Mouse (Mus musculus) neural tube, embryonic 11.5 days (tissue): Measurements from ENCODE around the gene Rspo1. TPM values are rescaled to one million over a fixed set of nuclear protein-coding genes. Genes with fewer than 3 reads are reported as not detected.

Source experiments
- ATAC-seq: fragments of 200-750 bp; cut with Nextera tagmentation; 2 replicates; pipeline ENCODE4 v1.8.0; 2017; ENCODE audit warnings: moderate number of reproducible peaks, mild to moderate bottlenecking, moderate TSS enrichment, moderate library complexity; ENCODE audit not compliant: insufficient read depth, low FRiP score, low TSS enrichment
- DNase-seq: peaks from one replicate; pipeline ENCODE4 v3.0.0-alpha.2; 2015; ENCODE audit warnings: low spot score
- H3K27ac ChIP-seq: fragments of 300-500 bp; sonication (generic); 2 replicates; pipeline ENCODE4 v1.5.1; 2014; ENCODE audit warnings: low read depth, mild to moderate bottlenecking, low read length
- H3K27me3 ChIP-seq: fragments of 300-500 bp; sonication (generic); 2 replicates; pipeline ENCODE4 v1.6.1; 2014; ENCODE audit warnings: mild to moderate bottlenecking, low read length, mixed read lengths; ENCODE audit not compliant: control insufficient read depth, insufficient read depth
- H3K36me3 ChIP-seq: fragments of 300-500 bp; sonication (generic); 2 replicates; pipeline ENCODE4 v1.6.1; 2014; ENCODE audit warnings: mild to moderate bottlenecking, low read length, moderate library complexity, mixed read lengths; ENCODE audit not compliant: control insufficient read depth, insufficient read depth
- H3K4me1 ChIP-seq: fragments of 300-500 bp; sonication (generic); 2 replicates; pipeline ENCODE4 v1.6.1; 2014; ENCODE audit warnings: low read length, mixed read lengths; ENCODE audit not compliant: control insufficient read depth, insufficient read depth
- H3K4me2 ChIP-seq: fragments of 300-500 bp; sonication (generic); 2 replicates; pipeline ENCODE4 v1.6.1; 2014; ENCODE audit warnings: low read depth, mild to moderate bottlenecking, moderate library complexity
- H3K4me3 ChIP-seq: fragments of 300-500 bp; sonication (generic); 2 replicates; pipeline ENCODE4 v1.5.1; 2014; ENCODE audit warnings: low read depth, low read length
- H3K9ac ChIP-seq: fragments of 300-500 bp; sonication (generic); 2 replicates; pipeline ENCODE4 v1.6.1; 2014; ENCODE audit warnings: mild to moderate bottlenecking, low read length
- H3K9me3 ChIP-seq: fragments of 300-500 bp; sonication (generic); 2 replicates; pipeline ENCODE4 v1.6.1; 2016; ENCODE audit warnings: low read length; ENCODE audit not compliant: control insufficient read depth
- WGBS: fragments of 180-500 bp; shearing (Covaris S2); extraction: QIAGEN DNeasy Blood & Tissue Kit; methylation state at CpG from one replicate; pipeline ENCODE4 v1.1.7; 2014; 5-methylcytosine and 5-hydroxymethylcytosine counted together
- polyA plus RNA-seq: library from polyadenylated mRNA; unstranded; fragments of >200 nt; fragmentation: Nextera tagmentation; extraction: Ambion mirVana; gene quantifications from 2 replicates; pipeline ENCODE4 v1.2.1, GENCODE M21; 2014

The Rspo1 gene
- polyA plus RNA-seq, 1 experiment from 2014 or later, result 3.9 TPM

DNA sequence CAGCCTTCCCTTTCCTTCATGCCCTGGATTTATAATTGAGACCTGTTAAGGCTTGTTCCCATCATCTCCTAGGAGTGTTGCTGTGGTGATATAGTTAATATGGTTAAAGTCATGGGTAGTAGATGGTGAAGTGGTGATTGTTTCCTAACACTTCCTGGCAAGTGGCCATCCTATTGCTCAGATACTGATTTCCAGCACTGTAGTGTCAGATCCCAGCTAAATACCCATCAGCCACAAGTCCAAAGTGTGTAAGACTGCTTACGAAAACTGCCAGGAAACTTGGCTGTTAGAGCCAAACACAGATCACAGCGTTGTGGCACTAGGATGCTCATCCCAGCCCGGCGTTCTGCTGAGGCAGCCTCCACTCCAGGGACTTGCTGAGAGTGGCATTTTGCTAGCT lies 48.1 kb downstream of the Rspo1 start:
- DNase-seq (no peak), ATAC-seq (no peak)
- Histone ChIP-seq H3K9ac (no peak overlapping the region), H3K36me3 (peaks cover 12% of the 10 kb centered on the region), H3K4me3 (no peak overlapping the region), H3K9me3 (no peaks in the 10 kb centered on the region), H3K27me3 (no peaks in the 10 kb centered on the region), H3K4me1 (peaks cover 5% of the 10 kb centered on the region; the same call in 1 of the 2 replicates), H3K4me2 (no peak overlapping the region), H3K27ac (no peak overlapping the region)
- 95% methylated on average over 4 of the region's 4 CpGs for WGBS

DNA sequence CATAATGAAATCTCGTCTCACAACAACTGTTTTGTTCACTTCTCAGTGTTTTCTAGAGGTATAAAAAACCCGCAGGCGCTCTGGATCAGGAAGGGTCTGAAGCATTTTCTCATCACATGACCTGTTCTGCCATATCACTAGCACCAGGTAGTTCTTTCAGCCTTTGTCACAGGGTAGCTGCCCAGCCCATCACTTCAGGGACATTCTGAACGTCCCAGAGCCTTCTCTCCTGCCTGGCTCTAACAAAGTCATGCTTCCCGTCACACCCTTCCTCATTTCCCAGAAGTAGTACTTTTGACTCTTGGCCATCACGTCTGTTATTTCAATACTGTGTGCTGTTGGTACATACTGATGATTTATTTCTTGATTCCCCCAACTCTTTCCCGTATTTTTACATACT lies 58.2 kb downstream of the Rspo1 start:
- Histone ChIP-seq H3K9ac (no peak overlapping the region), H3K4me3 (no peak overlapping the region), H3K4me2 (no peak overlapping the region), H3K27ac (no peak overlapping the region), H3K9me3 (no peaks in the 10 kb centered on the region), H3K36me3 (peaks cover 26% of the 10 kb centered on the region), H3K27me3 (no peaks in the 10 kb centered on the region), H3K4me1 (no peaks in the 10 kb centered on the region)
- no peak for ATAC-seq
- DNase-seq, result no peak
- 93% methylated on average over 7 of the region's 7 CpGs for WGBS

DNA sequence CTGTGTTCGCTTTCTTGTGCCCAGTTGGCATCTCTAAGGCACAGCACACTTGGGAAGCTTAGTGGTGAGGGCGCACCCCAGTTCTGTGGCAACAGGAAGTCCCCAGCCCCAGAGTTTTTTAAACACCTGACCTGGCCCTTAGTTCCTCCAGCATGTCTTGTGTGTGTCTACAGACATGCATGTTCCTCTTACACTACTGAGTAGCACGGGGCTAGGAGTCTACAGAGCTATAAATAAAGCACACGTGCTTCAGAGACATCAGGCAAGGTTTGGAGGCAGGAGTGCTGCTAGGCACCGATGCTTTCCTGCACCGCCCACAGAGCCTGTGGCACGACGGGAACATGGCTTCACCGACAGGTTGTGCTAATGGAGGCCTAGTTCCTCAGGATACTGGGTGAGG lies 69.2 kb downstream of the Rspo1 start:
- Histone ChIP-seq H3K36me3 (peaks cover 11% of the 10 kb centered on the region), H3K4me1 (no peaks in the 10 kb centered on the region; the same call in 1 of the 2 replicates), H3K9ac (no peak overlapping the region), H3K4me2 (no peak overlapping the region), H3K27me3 (no peaks in the 10 kb centered on the region), H3K4me3 (no peak overlapping the region), H3K9me3 (no peaks in the 10 kb centered on the region), H3K27ac (no peak overlapping the region)
- DNase-seq, result no peak
- 92% methylated on average over 9 of the region's 9 CpGs for WGBS
- ATAC-seq, result no peak

DNA sequence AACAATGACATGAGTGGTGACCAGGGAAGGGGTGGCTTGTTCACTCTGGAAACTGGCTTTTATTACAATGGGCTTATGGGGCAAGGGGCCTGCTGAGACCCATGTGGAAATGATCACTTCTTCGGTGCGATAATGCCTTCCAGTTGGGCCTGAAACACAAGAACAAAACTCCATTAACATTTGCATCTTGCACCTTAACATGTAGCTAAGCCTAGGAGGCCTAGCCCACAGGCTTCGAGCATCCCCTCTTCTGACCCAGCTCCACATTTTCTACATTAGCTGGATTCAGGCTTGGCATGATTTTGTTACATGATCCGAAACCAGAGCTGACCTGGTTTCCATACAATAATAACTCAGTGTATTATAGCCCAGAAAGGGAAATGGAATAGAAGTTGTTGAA lies 70.2 kb downstream of the Rspo1 start:
- Histone ChIP-seq H3K4me2 (no peak overlapping the region), H3K4me3 (no peak overlapping the region), H3K4me1 (no peaks in the 10 kb centered on the region; the same call in 1 of the 2 replicates), H3K27me3 (no peaks in the 10 kb centered on the region), H3K27ac (no peak overlapping the region), H3K9ac (no peak overlapping the region), H3K36me3 (peaks cover 10% of the 10 kb centered on the region), H3K9me3 (no peaks in the 10 kb centered on the region)
- ATAC-seq (no peak), DNase-seq (no peak)
- 79% methylated on average over 4 of the region's 4 CpGs for WGBS

DNA sequence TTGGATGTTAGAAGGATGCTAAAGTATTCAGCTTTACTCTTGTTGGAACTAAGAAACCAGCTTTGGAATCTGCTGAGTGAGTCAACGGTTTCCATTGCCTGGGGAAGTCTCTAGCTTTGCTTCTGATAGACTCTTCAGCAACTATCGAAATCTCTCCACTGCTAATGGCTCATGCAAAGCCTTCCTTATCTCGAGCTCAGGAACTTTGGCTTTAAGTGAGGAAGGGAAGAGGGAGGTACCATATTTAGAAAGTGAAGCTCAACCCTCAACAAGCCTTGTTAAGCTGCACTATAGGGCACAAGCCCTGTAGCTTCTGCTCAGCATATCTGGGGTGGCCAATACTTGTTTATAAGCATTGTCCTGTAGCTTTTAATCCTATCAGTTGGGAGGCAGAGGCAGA lies 71.0 kb downstream of the Rspo1 start:
- ATAC-seq, result no peak
- no peak overlapping the region for H3K4me3 ChIP-seq
- H3K36me3 ChIP-seq, result peaks cover 9% of the 10 kb centered on the region
- no peak overlapping the region for H3K27ac ChIP-seq
- WGBS, result 57% methylated on average over 3 of the region's 3 CpGs
- no peak overlapping the region for H3K9ac ChIP-seq
- H3K9me3 ChIP-seq, result no peaks in the 10 kb centered on the region
- H3K4me1 ChIP-seq, result no peaks in the 10 kb centered on the region; the same call in 1 of the 2 replicates
- H3K27me3 ChIP-seq, result no peaks in the 10 kb centered on the region
- no peak for DNase-seq
- H3K4me2 ChIP-seq, result no peak overlapping the region

DNA sequence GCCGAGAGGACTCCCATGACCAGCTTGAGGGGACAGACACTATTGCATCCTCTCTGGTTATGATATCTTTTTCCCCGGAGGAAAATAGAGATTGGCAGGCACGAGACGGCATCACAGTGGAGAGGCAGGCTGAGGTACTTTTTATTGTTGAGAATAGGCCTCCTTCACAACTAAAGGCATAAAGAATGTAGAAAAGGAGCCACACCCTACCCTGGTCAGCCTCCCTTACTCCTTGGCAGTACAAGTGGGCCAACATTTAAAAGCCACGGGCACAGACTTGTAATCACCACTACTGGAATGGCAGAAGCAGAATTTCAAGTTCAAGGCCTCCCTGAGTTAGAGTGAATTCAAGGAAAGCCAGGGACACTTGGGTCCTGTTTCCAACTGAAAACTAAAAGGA lies 71.8 kb downstream of the Rspo1 start:
- no peak for ATAC-seq

More for the DNA sequence above, 71.8 kb downstream of the Rspo1 start:
- H3K9me3 ChIP-seq, result no peaks in the 10 kb centered on the region
- no peak overlapping the region for H3K9ac ChIP-seq
- 57% methylated on average over 5 of the region's 5 CpGs for WGBS
- H3K4me2 ChIP-seq, result no peak overlapping the region
- peaks cover 5% of the 10 kb centered on the region for H3K36me3 ChIP-seq
- H3K4me1 ChIP-seq, result no peaks in the 10 kb centered on the region; the same call in 1 of the 2 replicates
- no peak overlapping the region for H3K27ac ChIP-seq
- no peak overlapping the region for H3K4me3 ChIP-seq
- no peak for DNase-seq
- H3K27me3 ChIP-seq, result no peaks in the 10 kb centered on the region

Other genes starting within 250 kb of the Rspo1 start
- 24.9 and 25.5 TPM in 2 replicates for gene Inpp5b, start 244.6 kb upstream of the Rspo1 start, polyA plus RNA-seq
- 15.3 and 16.0 TPM in 2 replicates for gene Mtf1, start 184.3 kb upstream of the Rspo1 start, polyA plus RNA-seq
- gene Yrdc, start 135.8 kb upstream of the Rspo1 start, polyA plus RNA-seq, result 50.8 and 58.1 TPM in 2 replicates
- gene 1110065P20Rik, start 135.2 kb upstream of the Rspo1 start, polyA plus RNA-seq, result 36.5 and 41.5 TPM in 2 replicates
- gene Maneal, start 124.3 kb upstream of the Rspo1 start, polyA plus RNA-seq, result 9.1 and 11.8 TPM in 2 replicates
- 3.7 and 4.0 TPM in 2 replicates for gene Epha10, start 105.5 kb upstream of the Rspo1 start, polyA plus RNA-seq
- 4.9 and 6.5 TPM in 2 replicates for gene 9930104L06Rik, start 49.4 kb upstream of the Rspo1 start, polyA plus RNA-seq
- gene Cdca8, start 47.1 kb upstream of the Rspo1 start, polyA plus RNA-seq, result 181 and 186 TPM in 2 replicates
- 86.6 and 88.5 TPM in 2 replicates for gene Gnl2, start 30.2 kb downstream of the Rspo1 start, polyA plus RNA-seq
- gene Dnali1, start 79.3 kb downstream of the Rspo1 start, polyA plus RNA-seq, result 0.11 TPM in 1 of 2 replicates, not detected in the other
- gene Snip1, start 80.2 kb downstream of the Rspo1 start, polyA plus RNA-seq, result 35.9 and 36.1 TPM in 2 replicates
- 98.1 and 102 TPM in 2 replicates for gene Meaf6, start 98.7 kb downstream of the Rspo1 start, polyA plus RNA-seq
- gene Zc3h12a, start 141.4 kb downstream of the Rspo1 start, polyA plus RNA-seq, result 0.37 and 0.90 TPM in 2 replicates